ENCODE assay signal across 29 mouse cellular contexts in genomic region chr5:136108486-136108885, GRCm38 (mm10). TPM values are rescaled to one million over a fixed set of nuclear protein-coding genes. Genes with fewer than 3 reads are reported as not detected.
DNase-seq lines count a peak whose midpoint lies in the region; TF ChIP-seq lines count a peak whose summit lies in the region.
"Had no signal": no experiment of that assay in that cellular context is flagged by ENCODE, and none has a peak within 500 bp of the region (broad histone marks: within the 10 kb centered on the region; RNA-seq: fewer than 3 reads in every experiment).

No protein-coding gene starts in this region.

- TF ChIP-seq CTCF in C2C12 (IDR thresholded peaks at IDR 0.05; ENCODE audit: control insufficient read depth, insufficient read depth, insufficient read length): no peak

- no peak overlapping the region for H3ac ChIP-seq in C2C12 (ENCODE audit: control insufficient read depth, insufficient read length, low read depth)

- no peaks in the 10 kb centered on the region for H3K4me1 ChIP-seq in midbrain, embryonic 10.5 days
- H3K4me1 ChIP-seq: forebrain, embryonic 13.5 days; heart, embryonic 12.5 days; heart, embryonic 15.5 days had no signal

- no peaks in the 10 kb centered on the region for H3K79me3 ChIP-seq in C2C12 (ENCODE audit: low read depth)

- 33% methylated on average over 2 of the region's 2 CpGs for WGBS in macrophage (ENCODE audit: missing documents)
- 69% methylated on average over 2 of the region's 2 CpGs for WGBS in midbrain, embryonic 10.5 days

- H3K9me3 ChIP-seq in midbrain, embryonic 10.5 days (replicated peaks): no peaks in the 10 kb centered on the region
- H3K9me3 ChIP-seq: heart, embryonic 12.5 days; heart, embryonic 15.5 days had no signal

- DNase-seq in adipocyte (ENCODE audit: low spot score): peak; percentile 50
- no peak for DNase-seq in cerebellum, adult 9-11 months
- no peak for DNase-seq in midbrain, embryonic 10.5 days (ENCODE audit: low spot score)
- no peak for DNase-seq in heart, adult 18-20 months
- DNase-seq: B cell, adult 2 months; cerebellum, adult 11-12 months; cerebellum, adult 8-10 months; cerebellum, postnatal 14 days; gastrocnemius, adult 2 months; gastrocnemius, postnatal 14 days; heart, adult 11 months; heart, postnatal 10 days; heart, postnatal 36 days; kidney, adult 18-20 months had no signal

- H3K79me2 ChIP-seq in C2C12 (ENCODE audit: control insufficient read depth, insufficient read depth): no peaks in the 10 kb centered on the region
- H3K79me2 ChIP-seq in macrophage (ENCODE audit: inconsistent target): no peaks in the 10 kb centered on the region

- no peaks in the 10 kb centered on the region for H3K27me3 ChIP-seq in C2C12 (ENCODE audit: control insufficient read depth, insufficient read depth, insufficient read length)
- H3K27me3 ChIP-seq in midbrain, embryonic 10.5 days (ENCODE audit: low read depth, poor library complexity, severe bottlenecking): peaks cover 10% of the 10 kb centered on the region
- H3K27me3 ChIP-seq: Patski had no signal

- H3K27ac ChIP-seq in macrophage: 0 out of 2 replicates have a peak overlapping the region, but pooled peaks have one; percentile 2
- H3K27ac ChIP-seq in midbrain, embryonic 10.5 days (replicated peaks): no peak overlapping the region
- H3K27ac ChIP-seq: forebrain, embryonic 13.5 days; gastrocnemius, adult 2 months; heart, embryonic 15.5 days; hindbrain, embryonic 14.5 days; hindbrain, postnatal 0 days had no signal

- H3K4me3 ChIP-seq in C2C12 (ENCODE audit: insufficient read depth, poor library complexity, severe bottlenecking): no peak overlapping the region
- no peak overlapping the region for H3K4me3 ChIP-seq in macrophage (ENCODE audit: inconsistent target)
- no peak overlapping the region for H3K4me3 ChIP-seq in midbrain, embryonic 10.5 days
- H3K4me3 ChIP-seq: erythroblast, embryonic 14.5 days; forebrain, embryonic 13.5 days; gastrocnemius, adult 2 months; heart, embryonic 12.5 days; heart, embryonic 15.5 days had no signal

- H3K36me3 ChIP-seq in C2C12 (ENCODE audit: control insufficient read depth, insufficient read depth): peaks cover 66% of the 10 kb centered on the region
- peaks cover 79% of the 10 kb centered on the region for H3K36me3 ChIP-seq in macrophage (ENCODE audit: inconsistent target)
- H3K36me3 ChIP-seq in midbrain, embryonic 10.5 days: no peaks in the 10 kb centered on the region
- H3K36me3 ChIP-seq: heart, embryonic 12.5 days; heart, embryonic 15.5 days had no signal

TF ChIP-seq in C2C12, 6 proteins besides CTCF, POLR2A, EP300 and RAD21:
- TF ChIP-seq MYOD1 (IDR thresholded peaks at IDR 0.05; ENCODE audit: control insufficient read depth, insufficient read length, low read depth) (no peak), CEBPB (IDR thresholded peaks at IDR 0.05; ENCODE audit: low read depth) (peak; percentile 73)
TF ChIP-seq in C2C12: peak in this region for 1.

RNA-seq across cellular contexts. Expression of gene Polr2j, which starts 7.9 kb away (rescaled TPM):
- polyA plus RNA-seq in C2C12 (2012; fragmentation: generic; extraction: Trizol): 206 TPM
- 10 to 100 TPM in 5 of 26 experiments, 1 to 10 TPM in 21; 2.0 to 13.9 (median 6.0) TPM for total RNA-seq in macrophage (2018; cell fraction: chromatin; rRNA removed)
- total RNA-seq in macrophage (2018; cell fraction: cytosol; rRNA removed): 10 to 100 TPM; 39.3 to 85.6 (median 60.6) TPM
- total RNA-seq in macrophage (2018; cell fraction: nucleus; rRNA removed): 10 to 100 TPM in 17 of 26 experiments, 1 to 10 TPM in 9; 6.1 to 23.0 (median 13.5) TPM
- polyA plus RNA-seq in macrophage (2018): 75.0 to 118 TPM (median 101 TPM) in 3 replicates
- polyA plus RNA-seq in midbrain, embryonic 10.5 days (2016; fragmentation: Nextera tagmentation; extraction: Ambion mirVana): 286 and 311 TPM in 2 replicates
- total RNA-seq in heart, adult 18-20 months (2021): 10 to 100 TPM; 63.7 to 78.8 TPM

RNA-seq across cellular contexts. Expression of gene Rasa4, which starts 24.8 kb away (rescaled TPM):
- polyA plus RNA-seq in C2C12 (2012; fragmentation: generic; extraction: Trizol) (37.6 TPM), macrophage (2018) (51.3 to 186 TPM (median 61.5 TPM) in 3 replicates)
- 1,000 to 10,000 TPM in 17 of 26 experiments, 100 to 1,000 TPM in 9; 637 to 2,788 (median 1,448) TPM for total RNA-seq in macrophage (2018; cell fraction: chromatin; rRNA removed)
- total RNA-seq in macrophage (2018; cell fraction: cytosol; rRNA removed): 100 to 1,000 TPM in 24 of 26 experiments, 10 to 100 TPM in 2; 98.6 to 294 (median 162) TPM
- total RNA-seq in macrophage (2018; cell fraction: nucleus; rRNA removed): 1,000 to 10,000 TPM in 3 of 26 experiments, 100 to 1,000 TPM in 23; 233 to 2,281 (median 710) TPM
- 3.6 and 6.3 TPM in 2 replicates for polyA plus RNA-seq in midbrain, embryonic 10.5 days (2016; fragmentation: Nextera tagmentation; extraction: Ambion mirVana)
- 1 to 10 TPM; 4.8 to 5.4 TPM for total RNA-seq in heart, adult 18-20 months (2021)

RNA-seq across cellular contexts. Expression of gene Lrwd1, which starts 27.4 kb away (rescaled TPM):
- polyA plus RNA-seq in C2C12 (2012; fragmentation: generic; extraction: Trizol): 52.1 TPM
- 10 to 100 TPM in 23 of 26 experiments, 1 to 10 TPM in 3; 7.4 to 46.2 (median 24.5) TPM for total RNA-seq in macrophage (2018; cell fraction: chromatin; rRNA removed)
- 10 to 100 TPM in 4 of 26 experiments, 1 to 10 TPM in 22; 4.8 to 11.6 (median 8.1) TPM for total RNA-seq in macrophage (2018; cell fraction: cytosol; rRNA removed)
- total RNA-seq in macrophage (2018; cell fraction: nucleus; rRNA removed): 10 to 100 TPM in 15 of 26 experiments, 1 to 10 TPM in 11; 6.6 to 29.7 (median 12.1) TPM
- 6.0 to 13.5 TPM (median 9.4 TPM) in 3 replicates for polyA plus RNA-seq in macrophage (2018)
- 56.9 and 59.0 TPM in 2 replicates for polyA plus RNA-seq in midbrain, embryonic 10.5 days (2016; fragmentation: Nextera tagmentation; extraction: Ambion mirVana)
- total RNA-seq in heart, adult 18-20 months (2021): 1 to 10 TPM; 5.5 to 5.7 TPM

RNA-seq across cellular contexts. Expression of gene Alkbh4, which starts 27.5 kb away (rescaled TPM):
- polyA plus RNA-seq in C2C12 (2012; fragmentation: generic; extraction: Trizol) (7.0 TPM), macrophage (2018) (3.8 to 8.1 TPM (median 7.9 TPM) in 3 replicates)
- 10 to 100 TPM in 6 of 26 experiments, 1 to 10 TPM in 19, under 1 TPM in 1; 0.82 to 14.3 (median 5.4) TPM for total RNA-seq in macrophage (2018; cell fraction: chromatin; rRNA removed)
- total RNA-seq in macrophage (2018; cell fraction: cytosol; rRNA removed): 10 to 100 TPM in 5 of 26 experiments, 1 to 10 TPM in 21; 2.0 to 12.4 (median 8.2) TPM
- 10 to 100 TPM in 9 of 26 experiments, 1 to 10 TPM in 17; 1.6 to 16.2 (median 7.5) TPM for total RNA-seq in macrophage (2018; cell fraction: nucleus; rRNA removed)
- polyA plus RNA-seq in midbrain, embryonic 10.5 days (2016; fragmentation: Nextera tagmentation; extraction: Ambion mirVana): 27.1 and 27.5 TPM in 2 replicates
- total RNA-seq in heart, adult 18-20 months (2021): 1 to 10 TPM; 4.7 to 4.9 TPM

RNA-seq across cellular contexts. Expression of gene Upk3bl, which starts 54.2 kb away (rescaled TPM):
- polyA plus RNA-seq in C2C12 (2012; fragmentation: generic; extraction: Trizol) (0.11 TPM), macrophage (2018) (not detected in 3 replicates)
- not detected for total RNA-seq in macrophage (2018; cell fraction: chromatin; rRNA removed)
- not detected for total RNA-seq in macrophage (2018; cell fraction: cytosol; rRNA removed)
- not detected for total RNA-seq in macrophage (2018; cell fraction: nucleus; rRNA removed)
- 0.50 and 0.72 TPM in 2 replicates for polyA plus RNA-seq in midbrain, embryonic 10.5 days (2016; fragmentation: Nextera tagmentation; extraction: Ambion mirVana)
- total RNA-seq in heart, adult 18-20 months (2021): not detected
- total RNA-seq: adrenal gland, postnatal 14 days; gastrocnemius, adult 2 months; heart, postnatal 10 days; heart, postnatal 36 days; hindbrain, postnatal 0 days; MEL had no signal
- polyA plus RNA-seq: adrenal gland, adult 2 months; CD4-positive, CD25-positive, alpha-beta regulatory T cell, adult 4 months; erythroblast, embryonic 14.5 days; forebrain, embryonic 13.5 days; forebrain, embryonic 16.5 days; hindbrain, embryonic 14.5 days; inflammation-experienced regulatory T-cells, adult 6 months had no signal
